Mouse (Mus musculus): ENCODE measurements around the gene Mcm7. TPM values are rescaled to one million over a fixed set of nuclear protein-coding genes. Genes with fewer than 3 reads are reported as not detected.

Gene Mcm7
- polyA plus RNA-seq, 1 experiment: 208 TPM

- peak within 1 kb of the TSS; percentile 70 for H3ac ChIP-seq (ENCODE audit: control insufficient read depth, insufficient read length, low read depth)
- TF ChIP-seq CEBPB (IDR thresholded peaks at IDR 0.05; ENCODE audit: low read depth): no peak
- no peak for TF ChIP-seq CTCF (IDR thresholded peaks at IDR 0.05; ENCODE audit: control insufficient read depth, insufficient read depth, insufficient read length)
- TF ChIP-seq FOSL1 (IDR thresholded peaks at IDR 0.05; ENCODE audit: insufficient read depth, low read length, poor library complexity, severe bottlenecking): no peak
- no peak for TF ChIP-seq MYOG (IDR thresholded peaks at IDR 0.05; ENCODE audit: control insufficient read depth, extremely low read depth, insufficient read length)
- TF ChIP-seq MYOD1 (IDR thresholded peaks at IDR 0.05; ENCODE audit: control insufficient read depth, insufficient read length, low read depth): no peak
- no peak for TF ChIP-seq USF1 (IDR thresholded peaks at IDR 0.05; ENCODE audit: low read depth)
- no peak for TF ChIP-seq MAX (IDR thresholded peaks at IDR 0.05)
- H3K79me2 ChIP-seq (ENCODE audit: control insufficient read depth, insufficient read depth): peaks cover 32% of the 10 kb centered on the region
- peak within 1 kb of the TSS; percentile 48 for H3K4me3 ChIP-seq (ENCODE audit: insufficient read depth, poor library complexity, severe bottlenecking)
- no peaks in the 10 kb centered on the region for H3K36me3 ChIP-seq (ENCODE audit: control insufficient read depth, insufficient read depth)
- no peaks in the 10 kb centered on the region for H3K27me3 ChIP-seq (ENCODE audit: control insufficient read depth, insufficient read depth, insufficient read length)
- H3K79me3 ChIP-seq (ENCODE audit: low read depth): peaks cover 20% of the 10 kb centered on the region
These were observed 55.7 kb downstream of the Mcm7 start, which contains the start of gene Zscan21 for GRCm38 (mm10) chr5:138116255-138117198. TSS of gene Zscan21 (plus strand) at chr5:138116903.

Small RNAs within 50 kb of the gene (microRNA-seq; reads per million reads assigned to microRNA genes)
- 4,895 reads per million, percentile 93 among the genes with 10 or more reads in this experiment for gene Mir106b (ENCODE audit: borderline microRNAs expressed)
- 560 reads per million, percentile 84 among the genes with 10 or more reads in this experiment for gene Mir25 (ENCODE audit: borderline microRNAs expressed)
- 6,017 reads per million, percentile 94 among the genes with 10 or more reads in this experiment for gene Mir93 (ENCODE audit: borderline microRNAs expressed)

Other genes starting within 250 kb of the Mcm7 start
- gene Gjc3, start 209.3 kb downstream of the Mcm7 start, polyA plus RNA-seq (2012; fragmentation: generic; extraction: Trizol): not detected
- gene Azgp1, start 190.9 kb downstream of the Mcm7 start, polyA plus RNA-seq (2012; fragmentation: generic; extraction: Trizol): not detected
- not detected for gene Smok3a, start 151.2 kb downstream of the Mcm7 start, polyA plus RNA-seq (2012; fragmentation: generic; extraction: Trizol)
- gene Smok3b, start 151.0 kb downstream of the Mcm7 start, polyA plus RNA-seq (2012; fragmentation: generic; extraction: Trizol): not detected
- not detected for gene Smok3c, start 119.2 kb downstream of the Mcm7 start, polyA plus RNA-seq (2012; fragmentation: generic; extraction: Trizol)
- gene Zkscan1, start 87.3 kb downstream of the Mcm7 start, polyA plus RNA-seq (2012; fragmentation: generic; extraction: Trizol): 3.7 TPM
- gene Zscan21, start 55.5 kb downstream of the Mcm7 start, polyA plus RNA-seq (2012; fragmentation: generic; extraction: Trizol): 8.5 TPM
- gene Zfp113, start 16.7 kb downstream of the Mcm7 start, polyA plus RNA-seq (2012; fragmentation: generic; extraction: Trizol): 1.9 TPM
- gene Cops6, start 11.4 kb downstream of the Mcm7 start, polyA plus RNA-seq (2012; fragmentation: generic; extraction: Trizol): 182 TPM
- gene Ap4m1, start 420 bp downstream of the Mcm7 start, polyA plus RNA-seq (2012; fragmentation: generic; extraction: Trizol): 11.2 TPM
- 58.1 TPM for gene Taf6, start 15.0 kb upstream of the Mcm7 start, polyA plus RNA-seq (2012; fragmentation: generic; extraction: Trizol)
- gene Cnpy4, start 15.1 kb upstream of the Mcm7 start, polyA plus RNA-seq (2012; fragmentation: generic; extraction: Trizol): 23.0 TPM
- gene Mblac1, start 21.9 kb upstream of the Mcm7 start, polyA plus RNA-seq (2012; fragmentation: generic; extraction: Trizol): 2.5 TPM
- not detected for gene Nxpe5, start 53.5 kb upstream of the Mcm7 start, polyA plus RNA-seq (2012; fragmentation: generic; extraction: Trizol)
- 72.8 TPM for gene Lamtor4, start 83.1 kb upstream of the Mcm7 start, polyA plus RNA-seq (2012; fragmentation: generic; extraction: Trizol)
- 6.8 TPM for gene BC037034, start 91.6 kb upstream of the Mcm7 start, polyA plus RNA-seq (2012; fragmentation: generic; extraction: Trizol)
- gene Gal3st4, start 100.4 kb upstream of the Mcm7 start, polyA plus RNA-seq (2012; fragmentation: generic; extraction: Trizol): 0.08 TPM
- not detected for gene Gm43720, start 107.5 kb upstream of the Mcm7 start, polyA plus RNA-seq (2012; fragmentation: generic; extraction: Trizol)
- 0.60 TPM for gene Gpc2, start 107.6 kb upstream of the Mcm7 start, polyA plus RNA-seq (2012; fragmentation: generic; extraction: Trizol)
- 0.05 TPM for gene Stag3, start 107.8 kb upstream of the Mcm7 start, polyA plus RNA-seq (2012; fragmentation: generic; extraction: Trizol)
- 0.19 TPM for gene Pvrig, start 169.5 kb upstream of the Mcm7 start, polyA plus RNA-seq (2012; fragmentation: generic; extraction: Trizol)